Mouse (Mus musculus) CD4-positive, CD25-positive, alpha-beta regulatory T cell, adult 2 months (primary cell): ENCODE results near the gene Myo1d.

ENCODE experiments used
- DNase-seq: peaks from one replicate; pipeline ENCODE4 v3.0.0-alpha.2; 2012; ENCODE audit warnings: low read depth, low spot score

The Myo1d gene

DNA sequence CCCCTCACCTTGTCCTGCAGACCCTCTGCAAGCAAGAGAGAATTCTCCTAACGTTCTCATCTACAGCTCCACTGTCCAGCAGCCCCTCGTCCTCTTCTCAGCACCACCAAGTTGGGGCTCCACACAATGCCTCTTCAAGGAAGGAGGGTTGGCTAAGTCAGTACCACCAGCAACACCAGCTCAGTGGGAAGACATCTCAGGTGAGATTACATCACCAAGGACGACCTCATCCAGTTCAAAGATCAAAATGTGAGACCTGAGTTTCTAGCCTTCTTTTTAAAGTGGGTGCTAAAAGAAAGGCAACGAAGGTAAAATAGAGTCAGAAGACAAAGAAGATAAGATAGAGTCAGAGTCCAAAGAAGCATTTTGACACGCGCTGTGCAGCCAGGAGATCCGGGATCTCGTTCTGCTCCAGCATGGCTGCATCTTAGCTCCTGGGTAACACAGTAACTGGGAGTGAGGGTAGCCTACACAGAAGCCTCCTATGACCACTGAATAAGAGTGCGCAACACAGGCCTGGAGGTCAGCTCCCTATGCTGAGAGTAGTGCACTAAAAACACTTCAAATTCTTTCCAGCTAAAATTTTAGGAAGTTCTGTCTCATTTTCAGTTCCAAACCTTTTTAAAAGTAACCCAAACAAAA is 56.3 kb downstream of the Myo1d start:
- DNase-seq, result no peak

DNA sequence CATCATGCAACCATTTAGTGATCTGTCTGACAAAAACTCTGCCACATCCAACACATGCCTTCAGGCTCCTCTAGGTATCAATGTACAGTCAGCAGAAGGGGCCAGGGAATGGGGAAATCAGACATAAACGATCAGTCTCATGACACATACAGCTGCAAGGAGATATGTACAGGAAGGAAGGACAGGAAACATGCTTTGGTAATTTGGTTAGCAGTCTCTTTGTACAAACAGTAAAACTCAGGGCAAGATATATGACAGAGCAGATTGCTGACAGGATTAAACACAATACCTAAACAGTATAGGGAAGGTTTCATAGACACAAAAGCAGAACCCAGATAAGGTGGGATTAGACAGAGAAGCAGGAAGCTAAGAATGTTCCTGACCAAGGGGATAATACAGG is 60.8 kb downstream of the Myo1d start:
- DNase-seq, result no peak

DNA sequence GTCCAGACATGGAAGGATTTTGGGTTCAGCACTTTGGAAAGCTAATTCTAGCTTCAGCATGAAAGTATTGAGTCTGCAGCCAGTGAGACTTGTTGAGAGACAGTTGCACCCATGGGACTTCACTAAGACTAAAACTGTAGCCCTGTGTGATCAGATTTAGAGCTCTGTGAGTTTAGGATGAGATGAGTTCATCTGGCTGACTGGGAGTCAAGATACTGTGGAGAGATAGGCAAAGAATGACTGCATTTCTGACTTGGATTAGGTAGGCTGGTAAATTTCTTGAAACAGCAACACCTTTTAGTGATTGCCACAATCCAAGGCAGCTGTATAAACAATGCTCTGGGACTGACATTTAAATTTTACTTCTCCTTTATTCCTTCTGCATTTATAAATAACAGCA is 61.8 kb downstream of the Myo1d start:
- DNase-seq, result no peak

DNA sequence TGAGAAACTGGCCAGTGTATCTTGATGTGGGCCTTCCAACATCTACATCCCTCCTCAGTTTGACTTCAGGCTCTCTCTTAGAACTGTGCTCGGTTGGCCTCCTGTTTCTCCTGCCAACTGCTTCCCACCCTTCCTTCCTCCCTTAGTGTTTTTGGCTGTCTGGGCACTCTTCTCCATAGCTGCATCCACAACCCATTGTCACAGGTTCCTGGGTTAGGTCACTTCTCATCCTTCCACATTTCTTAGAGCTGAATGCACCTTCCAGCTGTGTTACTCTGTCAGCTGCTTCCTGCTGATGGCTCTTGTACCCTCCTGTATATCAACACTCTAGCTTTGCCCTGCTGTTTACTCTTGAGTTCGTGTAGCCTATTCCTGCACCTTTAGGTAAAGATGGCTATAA is 64.7 kb downstream of the Myo1d start:
- DNase-seq, result no peak

DNA sequence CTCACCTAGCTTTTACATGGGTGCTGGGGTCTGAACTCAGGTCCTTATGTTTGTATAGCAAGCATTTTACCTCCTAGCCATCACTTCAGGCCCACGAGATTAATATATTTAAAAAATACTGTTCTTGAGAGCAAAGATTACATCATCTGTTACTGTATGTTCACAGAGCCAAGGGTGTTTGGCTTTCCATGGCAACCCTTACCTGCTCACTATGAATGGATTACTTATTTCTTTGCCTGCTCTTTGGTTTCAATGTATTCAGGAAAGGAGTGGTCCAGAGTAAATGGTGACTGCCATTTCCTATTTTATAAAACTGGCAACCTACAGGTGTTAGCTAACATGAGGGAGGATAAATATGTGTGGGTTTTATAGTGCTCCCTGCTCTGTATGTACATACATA is 66.1 kb downstream of the Myo1d start:
- DNase-seq, result no peak

DNA sequence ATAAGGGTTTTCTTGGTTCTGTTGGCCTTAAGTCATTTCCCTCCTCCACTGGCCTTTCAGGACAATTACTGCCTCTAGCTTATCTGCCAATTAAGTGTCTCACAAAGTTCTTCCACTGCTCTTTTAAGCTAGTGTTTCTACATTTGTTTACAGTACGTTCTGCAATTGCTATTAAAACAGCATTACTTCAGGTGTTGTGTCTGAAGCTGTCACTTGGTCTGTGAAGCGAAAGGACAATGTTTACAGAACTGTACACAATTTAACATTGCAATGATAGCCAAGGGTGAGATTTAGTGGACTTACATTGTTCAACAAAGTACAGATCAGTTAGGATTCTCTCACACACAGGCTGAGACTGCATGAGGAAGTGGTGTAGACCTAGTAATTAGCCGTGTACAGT is 67.6 kb downstream of the Myo1d start:
- DNase-seq, result no peak

DNA sequence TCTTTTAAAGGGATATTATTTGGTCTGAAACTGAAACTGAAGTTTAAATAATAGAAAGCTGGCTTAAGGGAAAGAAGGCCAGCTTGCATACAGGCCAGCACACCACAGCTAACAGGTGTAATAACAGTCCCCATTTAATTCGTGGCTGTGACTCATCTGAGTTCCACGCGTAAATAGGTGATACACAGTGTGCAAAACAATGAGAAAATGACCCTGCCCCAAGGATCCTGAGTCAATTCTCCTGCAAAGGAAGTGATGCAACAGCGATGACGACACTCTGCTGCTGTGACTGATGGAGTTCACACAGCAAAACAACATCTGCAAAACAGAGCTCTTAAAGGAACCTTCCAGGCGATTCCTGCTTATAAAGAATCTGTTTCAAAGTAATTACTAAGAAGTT is 68.5 kb downstream of the Myo1d start:
- peak; percentile 40 for DNase-seq

DNA sequence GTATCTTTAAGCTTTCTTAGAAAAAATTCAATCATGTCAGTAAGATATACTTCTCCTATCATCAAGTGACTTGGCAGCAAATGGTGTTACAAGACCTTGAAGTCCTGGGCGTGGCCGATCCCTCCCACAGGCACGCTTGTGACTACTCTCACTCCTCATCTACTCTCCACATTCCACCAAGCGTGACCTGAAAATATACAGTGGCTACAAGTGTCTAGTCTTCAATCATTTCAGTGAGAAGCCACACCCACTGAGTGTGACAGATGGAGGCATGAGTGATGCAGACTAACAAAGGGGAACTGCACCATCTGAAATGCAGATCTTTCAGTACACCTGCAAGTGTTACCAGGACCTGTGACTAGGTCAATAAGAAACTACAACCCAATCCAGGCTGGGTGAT is 79.2 kb downstream of the Myo1d start:
- DNase-seq, result no peak

DNA sequence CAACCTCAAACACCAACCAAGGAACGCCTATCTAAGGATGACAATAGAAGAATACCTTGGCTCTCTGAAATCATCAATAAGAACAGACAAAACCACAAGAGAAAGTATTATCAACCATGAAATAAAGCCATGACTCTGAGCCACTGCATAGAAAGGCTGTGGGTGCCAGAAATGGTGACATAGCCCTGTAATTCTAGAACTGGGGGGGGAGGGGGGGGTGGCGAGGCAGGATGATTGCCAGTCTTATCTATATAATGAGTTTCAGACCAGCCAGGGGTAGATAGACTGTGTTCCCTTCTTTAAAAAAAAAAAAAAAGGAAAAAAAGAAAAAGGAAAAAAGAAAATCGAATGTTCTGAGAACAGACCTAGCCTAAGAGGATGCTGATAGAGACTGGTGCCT is 81.1 kb downstream of the Myo1d start:
- no peak for DNase-seq

DNA sequence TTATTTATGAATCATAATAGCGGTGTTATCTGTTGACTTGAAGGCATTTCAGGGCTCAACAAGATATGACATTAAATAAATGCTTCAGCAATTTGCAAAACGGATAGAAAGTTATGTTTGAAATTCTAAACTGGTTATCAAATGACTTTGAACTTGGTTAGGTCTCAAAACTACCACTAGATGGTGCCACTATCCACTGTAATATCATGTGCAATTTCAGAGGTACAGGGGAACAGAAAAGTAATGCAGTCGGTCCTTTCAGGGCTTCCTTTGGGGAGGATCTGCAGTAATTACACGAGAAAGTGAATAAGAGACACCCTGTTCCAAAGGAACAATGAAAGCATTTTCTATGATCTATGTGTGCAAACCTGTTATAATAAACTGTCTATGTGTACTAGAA is 83.5 kb downstream of the Myo1d start:
- peak; percentile 61 for DNase-seq

DNA sequence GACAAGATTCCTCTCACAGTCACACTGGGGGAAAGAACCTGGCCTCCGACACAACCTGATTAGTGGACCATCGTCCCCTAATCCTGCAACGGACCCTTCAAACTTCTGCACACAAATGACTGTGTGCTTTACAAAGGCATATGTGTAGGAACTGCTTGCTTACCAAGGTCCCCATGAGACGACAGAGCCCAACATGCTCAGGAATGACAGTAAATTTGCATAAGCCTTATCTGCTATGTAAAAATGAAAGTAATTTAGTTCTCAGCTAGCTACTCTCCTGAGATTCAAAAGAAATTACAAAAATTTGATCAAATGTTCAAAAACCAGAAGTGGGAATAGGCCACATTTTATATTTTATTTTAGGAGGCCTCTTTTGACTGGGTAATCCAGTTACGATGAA is 95.2 kb downstream of the Myo1d start:
- DNase-seq, result no peak

DNA sequence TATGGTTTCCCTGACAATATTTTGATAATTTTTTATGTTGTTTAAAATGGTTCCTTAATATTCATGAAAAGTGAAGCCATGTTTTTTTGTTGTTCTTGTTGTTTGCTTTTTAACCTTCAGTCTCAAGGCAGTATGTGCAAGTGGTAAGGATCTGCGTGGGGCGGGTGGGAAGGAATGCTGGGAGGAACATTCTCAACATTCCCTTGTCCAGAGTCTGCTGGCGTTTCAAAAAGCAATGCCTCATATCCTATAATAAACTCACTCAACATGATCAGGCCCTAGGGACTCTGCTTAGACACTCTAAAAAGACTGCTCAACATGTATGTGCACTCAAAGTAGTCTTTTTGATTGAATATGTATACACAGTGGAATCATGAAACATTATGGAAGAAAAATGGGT is 97.1 kb downstream of the Myo1d start:
- no peak for DNase-seq

DNA sequence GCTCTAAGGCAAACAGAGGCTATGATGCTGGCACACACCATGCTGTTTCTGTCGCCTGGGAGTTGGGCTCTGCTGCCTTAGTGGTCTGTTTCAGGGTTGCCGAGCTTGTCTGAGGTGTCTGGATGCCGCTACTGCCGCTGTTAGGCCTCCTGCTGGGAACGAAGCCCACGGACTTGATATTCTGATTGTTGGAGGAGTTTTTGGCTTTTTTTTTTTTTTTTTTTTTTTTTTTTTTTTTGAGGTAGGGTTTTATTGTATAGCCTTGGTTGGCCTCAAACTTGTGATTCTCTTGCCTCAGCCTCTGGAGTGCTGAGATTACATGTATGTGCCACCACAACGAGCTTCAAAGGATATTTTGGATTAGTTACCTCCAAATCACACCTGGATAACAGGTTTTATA is 106.8 kb downstream of the Myo1d start:
- DNase-seq, result no peak

DNA sequence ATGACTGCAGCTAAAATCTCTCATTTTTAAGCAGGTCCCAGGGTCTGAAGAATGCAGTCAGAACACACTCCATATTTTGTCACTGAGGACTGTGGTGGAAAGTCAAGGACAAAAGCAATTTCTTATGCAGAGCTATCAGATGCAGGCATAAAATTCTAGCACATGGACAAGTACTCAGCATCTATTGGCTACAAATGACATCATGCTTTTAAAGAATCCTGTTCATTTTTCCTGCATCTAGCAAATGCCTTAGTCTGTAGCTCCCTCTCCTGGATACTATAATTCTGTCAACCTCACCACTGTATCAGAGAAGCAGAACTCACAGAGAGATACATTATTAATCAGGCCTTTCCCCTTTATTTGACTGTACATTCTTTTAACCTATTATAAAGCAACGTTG is 109.4 kb downstream of the Myo1d start:
- DNase-seq, result peak; percentile 58

DNA sequence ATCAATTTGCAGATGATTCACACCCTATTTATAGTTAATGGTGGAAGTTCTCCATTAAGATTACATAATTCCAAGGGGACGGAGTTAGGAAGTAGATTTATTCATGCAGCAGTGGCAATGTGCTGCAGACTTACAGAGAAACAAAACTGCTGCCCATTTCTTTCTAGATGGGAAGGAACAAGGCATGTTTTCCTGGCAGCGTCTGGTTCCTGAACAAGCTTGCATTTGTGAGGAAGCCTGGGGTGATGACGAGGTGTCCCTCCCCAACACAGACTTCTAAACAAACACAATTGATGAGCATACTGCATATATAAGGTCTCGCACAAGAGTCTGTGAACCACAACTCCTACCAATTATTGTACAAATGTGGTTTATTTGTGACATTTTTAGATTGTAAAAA is 109.9 kb downstream of the Myo1d start:
- DNase-seq, result no peak

DNA sequence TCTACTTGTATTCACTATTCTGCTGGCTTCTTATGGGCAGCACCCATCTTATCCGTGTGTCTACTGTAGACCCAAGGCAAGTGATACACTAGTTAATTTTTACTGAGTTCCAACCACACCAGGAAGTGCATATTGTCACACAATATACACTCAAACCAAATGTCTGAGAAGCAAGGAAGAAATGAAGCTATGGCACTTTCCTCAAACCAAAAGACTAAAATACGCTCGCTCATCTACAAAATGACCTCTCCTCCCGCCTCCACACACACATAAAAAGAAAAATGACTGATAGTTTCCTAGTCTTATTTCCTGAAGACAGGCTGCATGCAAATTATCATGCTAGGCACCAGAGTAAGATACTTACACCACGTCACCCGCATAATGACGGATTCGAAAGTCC is 113.6 kb downstream of the Myo1d start:
- peak; percentile 24 for DNase-seq

DNA sequence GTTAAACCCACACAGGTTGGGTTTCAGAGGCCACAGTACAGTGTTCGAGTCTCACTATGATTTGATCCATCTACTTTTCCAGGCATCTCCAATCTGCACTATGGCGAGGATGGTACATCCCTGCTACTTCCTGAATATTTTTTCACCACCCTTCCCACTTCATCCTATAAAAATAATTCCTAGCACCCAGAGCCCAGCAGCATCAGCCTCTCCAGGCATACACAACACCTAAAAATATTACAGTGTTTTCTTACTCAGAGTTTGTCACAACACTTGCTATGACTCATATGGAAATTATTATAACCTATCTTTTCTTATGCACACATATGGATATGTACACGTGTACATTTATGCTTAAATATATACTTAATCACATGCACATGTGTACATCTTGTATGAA is 115.6 kb downstream of the Myo1d start:
- DNase-seq, result no peak

DNA sequence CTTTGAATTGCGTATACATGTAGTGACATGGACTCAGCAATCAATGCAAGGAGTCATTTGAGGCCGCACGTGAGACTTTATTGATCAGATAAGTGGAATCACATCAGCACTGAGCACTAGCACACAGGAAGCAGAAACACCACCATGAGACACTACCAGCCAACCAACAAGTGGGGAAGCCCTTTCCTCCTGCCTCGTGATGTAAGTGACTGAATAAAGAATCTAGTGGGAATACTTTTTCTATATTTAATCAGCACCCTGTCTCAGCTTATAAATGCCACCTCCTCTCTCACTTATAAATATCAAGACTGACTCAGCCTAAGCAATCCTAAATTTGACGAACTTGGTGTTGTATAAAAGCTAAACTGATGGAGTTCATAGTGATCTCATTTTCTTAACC is 134.7 kb downstream of the Myo1d start:
- DNase-seq, result no peak

DNA sequence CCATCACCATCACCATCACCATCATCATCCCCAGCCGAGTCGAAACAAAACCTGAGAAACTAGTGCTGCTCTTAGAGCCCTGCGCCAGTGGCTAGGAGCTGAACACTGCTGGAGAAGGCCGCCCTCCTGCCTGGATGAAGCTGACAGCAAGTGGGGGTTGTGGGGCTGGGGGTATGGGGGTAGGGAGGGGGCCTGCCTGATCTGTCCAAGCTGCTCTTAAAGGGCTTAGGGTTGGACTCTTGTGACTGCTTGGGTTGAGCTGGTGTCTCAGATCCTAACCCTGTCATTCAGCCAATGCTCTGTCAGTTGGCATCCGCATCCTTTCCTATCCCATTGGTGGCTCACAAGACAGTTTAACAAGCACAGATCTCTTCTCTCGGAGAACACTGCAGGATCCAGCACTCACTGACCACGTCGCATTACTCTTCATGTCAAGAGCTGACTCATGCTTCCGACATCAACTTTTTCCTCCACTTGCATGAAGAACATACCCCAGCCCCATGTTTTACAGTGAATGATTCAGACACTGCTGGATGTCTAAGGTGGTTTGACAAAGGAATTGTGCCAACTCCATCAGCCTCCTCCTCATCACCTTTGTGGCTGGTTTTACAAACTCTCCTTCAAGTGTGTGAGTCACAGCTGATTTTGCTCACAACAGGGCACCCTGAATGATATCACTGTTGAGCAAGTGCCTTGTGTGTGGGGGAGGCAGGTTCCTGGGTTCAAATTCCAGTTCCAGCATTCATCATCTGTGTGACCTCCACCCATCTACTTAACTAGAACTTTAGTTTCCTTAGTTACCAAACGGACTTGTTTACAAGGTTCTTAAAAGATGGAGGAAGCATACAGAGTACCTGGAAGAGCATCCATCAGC is 150.6 kb downstream of the Myo1d start:
- DNase-seq, result no peak

DNA sequence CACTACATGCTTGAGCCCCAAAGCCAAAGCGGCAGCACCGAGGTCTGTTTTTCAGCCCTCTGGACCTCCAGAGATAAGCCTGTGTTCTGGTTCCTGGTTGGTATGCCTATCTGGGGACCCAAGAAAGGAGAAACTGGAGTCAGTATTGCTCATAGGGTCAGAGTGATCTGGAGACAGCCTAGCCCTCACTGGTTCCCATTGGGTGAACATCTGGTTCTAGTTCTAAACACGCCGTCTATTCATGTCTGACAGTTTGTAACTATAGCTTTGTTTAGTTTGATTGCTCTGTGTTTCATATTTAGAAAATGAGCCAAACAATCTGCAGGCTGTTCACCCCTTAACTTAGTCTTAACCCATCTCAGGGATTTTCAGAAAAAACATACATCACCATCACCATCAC is 151.2 kb downstream of the Myo1d start:
- DNase-seq, result no peak

DNA sequence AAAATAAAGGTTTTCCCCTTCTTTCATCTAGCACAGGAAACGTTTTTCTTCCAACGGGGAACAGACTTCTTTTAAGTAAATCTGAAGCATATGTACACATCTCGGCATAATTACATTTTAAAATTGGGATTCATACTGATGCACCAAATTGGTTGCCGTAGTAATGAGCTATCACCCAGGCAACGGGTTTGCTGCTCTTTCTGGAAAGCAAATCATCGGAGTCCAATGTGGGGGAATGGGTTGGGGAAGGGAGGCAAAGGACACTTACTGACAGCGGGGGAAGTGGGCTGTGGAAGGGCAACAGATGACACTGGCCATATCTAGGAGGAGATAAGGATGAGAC is 156.8 kb downstream of the Myo1d start:
- DNase-seq, result no peak

DNA sequence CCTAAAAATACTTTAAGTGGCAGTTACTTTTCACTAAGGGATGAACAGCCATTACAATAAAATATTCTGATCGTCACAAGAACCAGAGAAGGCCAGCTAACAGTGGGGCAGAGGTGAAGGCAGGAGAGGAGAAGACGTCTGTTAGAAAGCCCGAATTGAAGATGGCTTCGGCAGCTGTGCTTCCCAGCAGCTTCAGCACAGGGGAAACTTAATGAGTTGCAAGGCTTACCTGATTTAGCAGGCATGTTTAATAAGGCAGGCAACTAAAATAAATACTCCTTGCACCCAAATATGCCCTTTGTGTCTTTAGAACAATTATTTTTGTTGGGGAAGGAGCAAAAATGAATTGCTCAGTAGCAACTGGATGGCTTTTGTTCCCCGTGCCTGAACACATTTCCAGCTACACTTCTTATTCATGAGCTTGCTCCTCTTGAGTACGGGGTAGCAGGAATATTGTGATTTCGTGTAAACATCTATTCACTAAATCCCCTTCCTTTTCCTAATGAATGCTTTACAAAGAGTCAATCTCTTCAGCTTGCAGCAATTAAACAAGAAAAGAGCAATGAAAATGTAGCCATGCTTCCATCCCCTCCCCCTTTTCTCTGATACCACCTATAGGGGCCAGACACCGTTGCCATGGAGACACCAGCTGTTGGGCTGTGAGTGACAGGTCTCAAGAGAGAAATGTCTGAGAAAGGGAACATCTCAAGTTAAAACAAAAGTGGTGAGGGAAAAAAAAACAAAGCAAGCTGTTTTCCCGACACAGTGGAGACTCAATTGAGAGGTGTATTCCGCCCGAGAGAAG is 157.4 kb downstream of the Myo1d start:
- no peak for DNase-seq
